Mouse (Mus musculus) small intestine, adult 2 months (tissue): ENCODE data around the gene Mon1a. TPM values are rescaled to one million over a fixed set of nuclear protein-coding genes. Genes with fewer than 3 reads are reported as not detected.
A peak's percentile ranks its signal among the peaks of the same experiment; 100 is the strongest.

Experiments used
- H3K27ac ChIP-seq: fragments of 200-500 bp; 2 replicates; pipeline ENCODE4 v1.5.1; 2012; ENCODE audit warnings: low read depth, low read length, control low read depth, inconsistent platforms; ENCODE audit not compliant: insufficient read depth
- H3K27me3 ChIP-seq: fragments of 200-500 bp; 2 replicates; pipeline ENCODE4 v1.6.1; 2012; ENCODE audit warnings: mild to moderate bottlenecking, moderate library complexity, low read length, inconsistent platforms; ENCODE audit not compliant: control insufficient read depth, insufficient read depth
- H3K36me3 ChIP-seq: fragments of 200-500 bp; 2 replicates; pipeline ENCODE4 v1.6.1; 2012; ENCODE audit warnings: mild to moderate bottlenecking, low read length, control low read depth, inconsistent platforms; ENCODE audit not compliant: control insufficient read depth, insufficient read depth
- H3K4me1 ChIP-seq: fragments of 200-500 bp; 2 replicates; pipeline ENCODE4 v1.6.1; 2012; ENCODE audit warnings: low read length, inconsistent platforms, mixed read lengths; ENCODE audit not compliant: control insufficient read depth, insufficient read depth, insufficient read length
- H3K4me3 ChIP-seq: fragments of 200-500 bp; 2 replicates; pipeline ENCODE4 v1.5.1; 2012; ENCODE audit warnings: low read depth, mild to moderate bottlenecking, control low read depth, inconsistent platforms, low read length, moderate library complexity
- CTCF ChIP-seq: fragments of 200-500 bp; IDR thresholded peaks from 2 replicates; pipeline ENCODE4 v1.5.1; 2012; ENCODE audit warnings: low read depth, mild to moderate bottlenecking, control low read depth, inconsistent platforms, low read length, moderate library complexity, mixed read lengths; ENCODE audit not compliant: insufficient replicate concordance, insufficient read length; ENCODE audit errors: extremely low read depth
- POLR2A ChIP-seq: fragments of 200-500 bp; IDR thresholded peaks from 2 replicates; pipeline ENCODE4 v1.6.1; 2012; ENCODE audit warnings: low read depth, mild to moderate bottlenecking, control low read depth, inconsistent platforms, low read length, moderate library complexity
- WGBS: fragments of 180-500 bp; shearing (Covaris S2); methylation state at CpG from one replicate; pipeline ENCODE4 v1.1.7; 2018; 5-methylcytosine and 5-hydroxymethylcytosine counted together
- polyA plus RNA-seq: library from polyadenylated mRNA; depleted of rRNA; stranded (reverse); fragments of >200 nt; gene quantifications from 2 replicates; pipeline ENCODE4 v1.2.3, GENCODE M21; 2012

Gene Mon1a
- polyA plus RNA-seq, 1 experiment, result 147 TPM

DNA sequence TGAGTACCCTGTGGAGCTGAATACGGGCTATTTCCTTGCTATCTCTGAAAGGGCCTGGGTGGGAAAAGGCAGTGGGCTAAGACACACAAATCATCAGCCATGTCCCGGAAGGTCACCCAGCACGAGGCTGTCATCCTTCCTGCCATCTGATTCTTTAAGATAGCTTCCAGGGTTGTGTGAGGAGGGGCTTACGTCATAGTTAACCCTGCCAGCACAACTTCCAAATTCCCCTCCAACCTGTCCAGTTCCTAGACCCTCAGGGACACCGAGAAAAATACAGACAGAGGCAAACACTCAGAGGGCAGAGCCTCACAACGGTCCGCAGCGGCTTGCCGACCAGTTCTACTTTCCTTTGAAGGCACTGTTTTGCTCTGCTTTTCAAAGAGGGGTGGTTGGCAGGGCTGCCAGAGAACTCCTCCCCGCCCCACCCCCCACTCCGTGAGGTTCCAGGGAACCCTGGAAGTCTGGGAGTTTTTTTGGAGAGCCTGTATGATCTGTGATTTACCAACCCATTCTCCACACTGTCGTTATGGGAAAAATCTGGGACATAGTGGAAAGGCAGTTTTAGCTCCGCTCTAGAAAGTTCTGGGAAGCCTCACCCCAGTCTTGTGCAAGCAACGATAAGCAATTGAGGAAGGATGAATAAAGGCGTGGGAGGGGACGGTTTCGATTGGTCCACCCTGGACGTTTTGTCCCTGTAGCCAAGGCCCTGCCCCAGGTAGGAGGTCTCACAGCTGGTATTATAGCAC, 20.6 kb downstream of the Mon1a start:
- H3K4me1 ChIP-seq, result peaks cover 15% of the 10 kb centered on the region
- peaks cover 18% of the 10 kb centered on the region for H3K36me3 ChIP-seq
- 15% methylated on average over 18 of the region's 18 CpGs for WGBS
- no peaks in the 10 kb centered on the region for H3K27me3 ChIP-seq
- peak overlapping the region; percentile 97 for H3K27ac ChIP-seq
- no peak for TF ChIP-seq CTCF
- peak; percentile 19; the same call in 1 of the 2 replicates for TF ChIP-seq POLR2A
- H3K4me3 ChIP-seq, result peak overlapping the region; percentile 67

GRCm38 (mm10) chr9:107910025-107910769, 22.2 kb downstream of the Mon1a start:
- peak overlapping the region; percentile 44 for H3K4me3 ChIP-seq
- peaks cover 32% of the 10 kb centered on the region for H3K36me3 ChIP-seq
- H3K4me1 ChIP-seq, result peaks cover 15% of the 10 kb centered on the region
- H3K27me3 ChIP-seq, result no peaks in the 10 kb centered on the region
- WGBS, result 27% methylated on average over 15 of the region's 15 CpGs
- peak overlapping the region; percentile 97 for H3K27ac ChIP-seq
- TF ChIP-seq CTCF (no peak), POLR2A (peak; percentile 56)

DNA sequence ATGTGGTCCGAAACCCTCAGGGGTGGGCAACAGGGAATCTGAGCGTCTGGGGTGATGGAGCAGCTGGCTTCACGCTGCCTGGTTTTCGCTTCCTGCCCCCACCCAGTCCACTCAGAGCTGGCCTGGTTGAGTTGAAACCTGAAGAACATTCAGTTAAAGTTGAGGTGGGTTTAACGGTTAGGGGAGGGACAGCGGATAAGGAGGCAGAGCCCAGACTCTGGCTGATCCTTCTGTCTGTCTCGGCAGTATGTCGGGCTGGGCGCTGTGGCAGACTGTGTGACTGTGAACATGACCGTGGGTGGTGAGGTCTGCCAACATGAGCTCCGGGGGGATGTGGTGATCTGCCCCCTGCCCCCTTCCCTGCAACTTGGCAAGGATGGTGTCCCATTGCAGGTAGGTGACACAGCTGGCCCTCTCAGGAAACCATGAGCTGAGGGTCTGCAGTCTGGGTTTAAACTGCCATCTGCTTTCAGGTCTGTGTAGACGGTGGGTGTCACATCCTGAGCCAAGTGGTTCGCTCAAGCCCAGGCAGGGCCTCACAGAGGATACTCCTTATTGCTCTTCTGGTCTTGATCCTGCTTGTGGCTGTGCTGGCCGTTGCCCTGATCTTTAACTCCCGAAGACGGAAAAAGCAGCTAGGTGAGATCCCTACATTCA, 26.9 kb downstream of the Mon1a start:
- TF ChIP-seq POLR2A (no peak), CTCF (no peak)
- Histone ChIP-seq H3K27ac (no peak overlapping the region), H3K4me3 (no peak overlapping the region), H3K27me3 (no peaks in the 10 kb centered on the region), H3K4me1 (peaks cover 6% of the 10 kb centered on the region), H3K36me3 (peaks cover 76% of the 10 kb centered on the region)
- WGBS, result 88% methylated on average over 16 of the region's 16 CpGs

- Histone ChIP-seq H3K36me3 (peaks cover 72% of the 10 kb centered on the region), H3K4me3 (no peak overlapping the region), H3K27me3 (no peaks in the 10 kb centered on the region), H3K27ac (no peak overlapping the region), H3K4me1 (no peaks in the 10 kb centered on the region)
- TF ChIP-seq POLR2A (no peak), CTCF (no peak)
- WGBS, result 71% methylated on average over 13 of the region's 13 CpGs
These were observed 30.1 kb downstream of the Mon1a start for GRCm38 (mm10) chr9:107917895-107918608.

- WGBS, result 89% methylated on average over 6 of the region's 6 CpGs
- Histone ChIP-seq H3K27ac (no peak overlapping the region), H3K4me3 (no peak overlapping the region), H3K27me3 (no peaks in the 10 kb centered on the region), H3K36me3 (peaks cover 68% of the 10 kb centered on the region), H3K4me1 (no peaks in the 10 kb centered on the region)
- TF ChIP-seq POLR2A (no peak), CTCF (no peak)
These were observed 30.9 kb downstream of the Mon1a start for GRCm38 (mm10) chr9:107918884-107919283.

GRCm38 (mm10) chr9:107919441-107919840, 31.5 kb downstream of the Mon1a start:
- TF ChIP-seq POLR2A, result no peak
- TF ChIP-seq CTCF, result no peak
- WGBS, result 90% methylated on average over 5 of the region's 5 CpGs
- peaks cover 63% of the 10 kb centered on the region for H3K36me3 ChIP-seq
- H3K27me3 ChIP-seq, result no peaks in the 10 kb centered on the region
- no peak overlapping the region for H3K27ac ChIP-seq
- H3K4me1 ChIP-seq, result no peaks in the 10 kb centered on the region
- no peak overlapping the region for H3K4me3 ChIP-seq
